Comparison of ENCODE assay signal across 12 mouse cellular contexts in the genomic region with DNA sequence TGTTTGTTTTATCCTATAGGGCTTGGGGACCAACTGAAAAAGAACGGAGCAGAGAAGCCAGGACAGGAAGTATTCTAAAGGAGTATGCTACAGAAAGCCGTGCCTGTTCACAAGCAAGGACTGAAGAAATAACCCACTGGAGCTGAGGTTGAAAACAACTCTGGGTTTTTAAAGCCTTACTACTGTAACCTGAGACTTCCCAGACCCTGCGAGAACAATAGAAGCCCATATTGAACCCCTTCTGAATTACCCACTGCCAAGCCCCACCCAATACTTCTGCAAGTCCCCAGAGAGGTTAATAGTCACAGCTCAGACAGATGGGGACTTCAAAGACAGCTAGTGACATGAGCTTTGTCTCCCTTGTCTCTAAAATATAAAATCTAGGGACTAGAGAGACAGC. TPM values are rescaled to one million over a fixed set of nuclear protein-coding genes. Genes with fewer than 3 reads are reported as not detected.
DNase-seq lines count a peak whose midpoint lies in the region; ATAC-seq and TF ChIP-seq lines count a peak whose summit lies in the region.
"Had no signal": no experiment of that assay in that cellular context is flagged by ENCODE, and none has a peak within 500 bp of the region (broad histone marks: within the 10 kb centered on the region; RNA-seq: fewer than 3 reads in every experiment).

No protein-coding gene starts in this region.

- no peak for DNase-seq in stomach, postnatal 0 days (ENCODE audit: low spot score)
- peak; percentile 80 for DNase-seq in embryonic facial prominence, embryonic 14.5 days (ENCODE audit: low spot score)
- no peak for DNase-seq in testis, postnatal 14 days (ENCODE audit: low spot score)
- no peak for DNase-seq in cerebellum, postnatal 36 days
- DNase-seq: adrenal gland, adult 8-10 months; cerebellum, adult 11 months; gastrocnemius, postnatal 14 days had no signal

- H3K9ac ChIP-seq in heart, embryonic 15.5 days = no peak overlapping the region
- no peak overlapping the region for H3K9ac ChIP-seq in heart, embryonic 11.5 days (ENCODE audit: low read depth, low read length)
- H3K9ac ChIP-seq in stomach, embryonic 15.5 days = no peak overlapping the region
- no peak overlapping the region for H3K9ac ChIP-seq in stomach, postnatal 0 days (ENCODE audit: low read length)
- H3K9ac ChIP-seq in embryonic facial prominence, embryonic 14.5 days (ENCODE audit: low read depth, low read length) = no peak overlapping the region
- H3K9ac ChIP-seq: liver, embryonic 15.5 days had no signal

- no peaks in the 10 kb centered on the region for H3K36me3 ChIP-seq in heart, embryonic 15.5 days
- H3K36me3 ChIP-seq in heart, embryonic 11.5 days (ENCODE audit: control insufficient read depth, insufficient read depth, low read length) = no peaks in the 10 kb centered on the region
- H3K36me3 ChIP-seq in stomach, embryonic 15.5 days = no peaks in the 10 kb centered on the region
- no peaks in the 10 kb centered on the region for H3K36me3 ChIP-seq in stomach, postnatal 0 days (ENCODE audit: control insufficient read depth, insufficient read depth, low read length)
- no peaks in the 10 kb centered on the region for H3K36me3 ChIP-seq in embryonic facial prominence, embryonic 14.5 days (ENCODE audit: control insufficient read depth, insufficient read depth, low read length)
- H3K36me3 ChIP-seq: liver, embryonic 15.5 days had no signal

- no peak overlapping the region for H3K4me3 ChIP-seq in heart, embryonic 15.5 days
- no peak overlapping the region for H3K4me3 ChIP-seq in heart, embryonic 11.5 days (ENCODE audit: low read depth, low read length)
- H3K4me3 ChIP-seq in stomach, embryonic 15.5 days (replicated peaks) = no peak overlapping the region
- H3K4me3 ChIP-seq in stomach, postnatal 0 days (ENCODE audit: low read depth, low read length) = no peak overlapping the region
- no peak overlapping the region for H3K4me3 ChIP-seq in embryonic facial prominence, embryonic 14.5 days (ENCODE audit: low read depth, low read length)
- H3K4me3 ChIP-seq: liver, embryonic 15.5 days had no signal

- H3K4me2 ChIP-seq in heart, embryonic 15.5 days = no peak overlapping the region
- no peak overlapping the region for H3K4me2 ChIP-seq in heart, embryonic 11.5 days
- no peak overlapping the region for H3K4me2 ChIP-seq in stomach, embryonic 15.5 days
- H3K4me2 ChIP-seq in stomach, postnatal 0 days (replicated peaks; ENCODE audit: low read depth) = no peak overlapping the region
- H3K4me2 ChIP-seq in embryonic facial prominence, embryonic 14.5 days (ENCODE audit: low read depth, low read length) = no peak overlapping the region
- H3K4me2 ChIP-seq: liver, embryonic 15.5 days had no signal

- H3K9me3 ChIP-seq in heart, embryonic 15.5 days (replicated peaks) = no peaks in the 10 kb centered on the region
- H3K9me3 ChIP-seq in heart, embryonic 11.5 days (replicated peaks; ENCODE audit: control insufficient read depth, low read length) = no peaks in the 10 kb centered on the region
- no peaks in the 10 kb centered on the region for H3K9me3 ChIP-seq in stomach, embryonic 15.5 days
- no peaks in the 10 kb centered on the region for H3K9me3 ChIP-seq in stomach, postnatal 0 days (ENCODE audit: control insufficient read depth, low read length)
- H3K9me3 ChIP-seq in embryonic facial prominence, embryonic 14.5 days (ENCODE audit: control insufficient read depth, low read length) = no peaks in the 10 kb centered on the region
- H3K9me3 ChIP-seq: liver, embryonic 15.5 days; megakaryocyte, embryonic 14.5 days had no signal

- WGBS in heart, embryonic 15.5 days = 36% methylated on average over 3 of the region's 3 CpGs
- WGBS in heart, embryonic 11.5 days (ENCODE audit: insufficient replicate concordance) = 48% methylated on average over 3 of the region's 3 CpGs
- 31% methylated on average over 3 of the region's 3 CpGs for WGBS in stomach, embryonic 15.5 days
- 30% methylated on average over 3 of the region's 3 CpGs for WGBS in stomach, postnatal 0 days
- 7% methylated on average over 3 of the region's 3 CpGs for WGBS in embryonic facial prominence, embryonic 14.5 days

- peak overlapping the region; percentile 36; the same call in 1 of the 2 replicates for H3K27ac ChIP-seq in heart, embryonic 15.5 days
- H3K27ac ChIP-seq in heart, embryonic 11.5 days (ENCODE audit: low read depth, low read length) = no peak overlapping the region
- 0 out of 2 replicates have a peak overlapping the region, but pooled peaks have one; percentile 21 for H3K27ac ChIP-seq in stomach, embryonic 15.5 days
- H3K27ac ChIP-seq in stomach, postnatal 0 days (replicated peaks) = no peak overlapping the region
- H3K27ac ChIP-seq in embryonic facial prominence, embryonic 14.5 days (replicated peaks; ENCODE audit: low read depth, low read length) = peak overlapping the region; percentile 75
- H3K27ac ChIP-seq: liver, embryonic 15.5 days had no signal

- H3K27me3 ChIP-seq in heart, embryonic 15.5 days = no peaks in the 10 kb centered on the region
- no peaks in the 10 kb centered on the region for H3K27me3 ChIP-seq in heart, embryonic 11.5 days (ENCODE audit: control insufficient read depth, insufficient read depth, low read length)
- no peaks in the 10 kb centered on the region for H3K27me3 ChIP-seq in stomach, embryonic 15.5 days (replicated peaks)
- H3K27me3 ChIP-seq in stomach, postnatal 0 days (ENCODE audit: control insufficient read depth, insufficient read depth, low read length) = no peaks in the 10 kb centered on the region
- no peaks in the 10 kb centered on the region for H3K27me3 ChIP-seq in embryonic facial prominence, embryonic 14.5 days (replicated peaks; ENCODE audit: control insufficient read depth, insufficient read depth, low read length)
- H3K27me3 ChIP-seq: liver, embryonic 15.5 days; megakaryocyte, embryonic 14.5 days had no signal

- H3K4me1 ChIP-seq in heart, embryonic 15.5 days (replicated peaks) = peaks cover 70% of the 10 kb centered on the region
- H3K4me1 ChIP-seq in heart, embryonic 11.5 days (ENCODE audit: control insufficient read depth, insufficient read depth, low read length) = peaks cover 48% of the 10 kb centered on the region
- H3K4me1 ChIP-seq in stomach, embryonic 15.5 days = peaks cover 46% of the 10 kb centered on the region
- H3K4me1 ChIP-seq in stomach, postnatal 0 days (replicated peaks; ENCODE audit: control insufficient read depth, insufficient read depth) = peaks cover 8% of the 10 kb centered on the region
- peaks cover 53% of the 10 kb centered on the region for H3K4me1 ChIP-seq in embryonic facial prominence, embryonic 14.5 days (ENCODE audit: control insufficient read depth, insufficient read depth, low read length)

- no peak for ATAC-seq in heart, embryonic 15.5 days (replicated peaks; ENCODE audit: insufficient number of reproducible peaks, insufficient read depth, low FRiP score, low read depth)
- ATAC-seq in heart, embryonic 11.5 days (replicated peaks; ENCODE audit: insufficient number of reproducible peaks, low FRiP score, low TSS enrichment) = no peak
- no peak for ATAC-seq in stomach, embryonic 15.5 days (ENCODE audit: insufficient read depth, low FRiP score, low read depth)
- ATAC-seq in stomach, postnatal 0 days (ENCODE audit: low FRiP score, low TSS enrichment) = no peak
- peak; percentile 52 for ATAC-seq in embryonic facial prominence, embryonic 14.5 days (ENCODE audit: low read depth)

- no peak for TF ChIP-seq CTCF in stomach, postnatal 0 days (IDR thresholded peaks at IDR 0.05; ENCODE audit: low read depth)

- no peak for TF ChIP-seq EP300 in stomach, postnatal 0 days (optimal IDR thresholded peaks at IDR 0.05)

RNA-seq across cellular contexts. Expression of gene Ier5, which starts 44.4 kb away (rescaled TPM):
- 5.0 and 5.5 TPM in 2 replicates for polyA plus RNA-seq in heart, embryonic 15.5 days (2015; fragmentation: Nextera tagmentation; extraction: Ambion mirVana)
- 7.3 and 7.7 TPM in 2 replicates for polyA plus RNA-seq in heart, embryonic 11.5 days (2014; fragmentation: Nextera tagmentation; extraction: Ambion mirVana)
- polyA plus RNA-seq in stomach, embryonic 15.5 days (2015; fragmentation: Nextera tagmentation; extraction: Ambion mirVana) = 5.8 TPM in 2 replicates
- polyA plus RNA-seq in stomach, postnatal 0 days (2015; fragmentation: Nextera tagmentation; extraction: Ambion mirVana) = 7.3 and 11.2 TPM in 2 replicates
- 9.9 and 11.0 TPM in 2 replicates for polyA plus RNA-seq in embryonic facial prominence, embryonic 14.5 days (2014; fragmentation: Nextera tagmentation; extraction: Ambion mirVana)

Comparison
In these comparisons a context has a peak if more than half of its experiments do, and no peak if none do; other contexts are left out.
1. H3K27ac ChIP-seq: peak in heart, embryonic 15.5 days (single experiment), stomach, embryonic 15.5 days (single experiment) and embryonic facial prominence, embryonic 14.5 days (single experiment); none in heart, embryonic 11.5 days (single experiment) and stomach, postnatal 0 days (single experiment).